Mouse (Mus musculus): ENCODE data around the gene Hyls1.

Gene Hyls1

DNA sequence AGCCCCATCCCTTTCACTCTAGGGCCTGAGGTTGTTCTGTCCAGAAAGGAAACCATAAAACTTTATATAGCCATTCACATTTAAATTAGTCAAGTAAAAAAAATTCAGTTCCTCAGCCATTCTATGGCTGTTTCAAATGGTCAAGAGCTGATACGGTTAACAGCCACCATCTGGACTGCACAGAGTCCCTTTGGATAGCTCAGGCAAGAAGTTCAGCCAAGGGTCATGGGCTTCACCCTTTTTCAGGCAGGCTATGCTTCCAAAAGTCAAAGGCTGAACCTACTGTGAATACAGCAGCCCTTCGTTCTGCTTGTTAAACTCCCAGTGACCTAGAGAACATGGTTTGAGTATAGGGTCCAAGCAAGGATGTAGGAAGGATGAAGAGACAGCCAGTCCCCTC, 25.5 kb downstream of the Hyls1 start:
- no peak for DNase-seq (ENCODE audit: extremely low read depth, low read depth)

DNA sequence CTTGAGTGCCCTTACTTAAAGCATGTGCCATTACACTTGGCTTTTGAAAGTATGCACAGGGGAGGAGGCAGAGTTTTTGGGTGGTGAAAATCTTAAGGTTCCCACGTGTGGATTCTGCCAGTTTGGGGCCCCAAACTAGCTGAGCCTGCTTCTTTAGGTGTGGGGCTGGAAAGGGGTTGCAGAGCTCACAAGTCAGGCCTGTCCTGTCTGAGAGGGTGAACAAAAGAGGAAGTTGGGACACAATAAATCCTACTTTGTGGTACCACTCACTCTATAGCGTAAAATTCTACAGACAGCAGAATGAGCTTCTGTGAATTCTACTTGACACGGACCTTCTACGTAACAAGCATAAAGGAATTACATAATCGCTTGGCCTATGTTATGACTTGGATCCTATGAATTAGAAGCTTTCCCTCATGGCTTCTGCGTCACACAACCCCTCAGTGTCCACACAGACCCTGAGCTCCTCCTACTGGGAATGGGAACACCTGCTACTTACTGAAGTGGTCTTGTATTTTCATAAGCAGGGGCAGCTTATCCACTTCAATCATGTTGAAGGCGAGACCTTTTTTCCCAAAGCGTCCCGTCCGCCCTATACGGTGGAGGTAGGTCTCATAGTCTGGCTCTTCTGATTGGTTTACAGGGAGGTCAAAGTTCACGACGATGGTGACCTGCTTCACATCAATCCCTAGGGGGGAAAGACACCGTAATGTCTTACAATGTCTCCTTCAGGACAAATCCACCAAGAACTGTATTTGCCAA, 26.9 kb downstream of the Hyls1 start:
- no peak for DNase-seq (ENCODE audit: extremely low read depth, low read depth)

DNA sequence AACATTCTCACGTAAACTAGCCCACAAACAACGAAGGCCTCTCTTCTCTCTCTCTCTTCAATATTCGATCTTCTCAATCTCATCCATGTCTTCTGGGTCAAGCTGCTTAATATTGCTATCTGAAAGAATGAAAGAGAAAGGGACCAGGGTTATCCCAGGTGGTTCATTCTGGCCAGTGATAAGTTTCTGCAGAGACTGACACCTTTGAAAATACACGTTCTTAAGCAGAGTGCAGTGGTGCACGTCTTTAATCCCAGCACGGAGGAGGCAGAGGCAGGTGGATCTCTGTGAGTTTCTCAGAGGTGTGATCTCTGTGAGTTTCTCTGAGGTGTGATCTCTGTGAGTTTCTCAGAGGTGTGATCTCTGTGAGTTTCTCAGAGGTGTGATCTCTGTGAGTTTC, 28.3 kb downstream of the Hyls1 start:
- no peak for DNase-seq (ENCODE audit: extremely low read depth, low read depth)

DNA sequence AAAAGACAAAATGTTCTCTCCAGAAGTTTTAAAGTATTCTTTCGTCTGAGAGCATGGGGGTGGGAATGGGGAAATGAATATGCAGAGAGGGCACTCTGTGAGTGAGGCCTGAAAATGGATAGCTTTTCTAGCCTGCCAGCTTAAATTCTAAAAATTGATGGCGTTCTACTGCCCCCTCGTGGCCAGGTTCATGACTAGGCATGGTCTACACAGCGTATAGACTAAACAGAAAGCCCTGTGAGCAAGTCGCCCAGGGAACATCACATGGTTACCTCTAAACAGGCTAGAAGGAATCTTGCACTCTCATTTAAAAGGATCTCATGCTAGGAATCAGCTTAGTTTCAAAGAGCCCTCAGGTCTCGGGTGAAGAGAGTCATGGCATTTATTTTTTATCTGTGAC, 28.7 kb downstream of the Hyls1 start:
- peak; percentile 71 for DNase-seq (ENCODE audit: extremely low read depth, low read depth)

DNA sequence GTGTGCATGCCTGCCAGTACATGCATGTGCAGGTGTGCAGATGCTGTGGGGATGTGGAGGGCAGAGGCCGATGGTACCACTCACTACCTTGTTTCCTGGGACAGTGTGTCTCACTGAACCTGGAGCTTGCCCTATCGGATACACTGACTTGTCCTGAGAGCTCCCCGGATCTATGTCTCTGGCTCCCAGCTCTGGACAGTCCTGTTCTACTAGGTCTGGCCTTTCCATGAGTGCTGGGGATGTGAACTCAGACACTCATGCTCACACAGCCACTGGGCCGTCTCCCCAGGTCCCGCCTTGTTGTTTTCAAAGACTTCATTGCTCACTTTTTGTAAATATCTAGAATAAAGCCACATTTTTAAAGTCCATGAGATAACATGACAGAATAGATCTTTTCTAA, 29.2 kb downstream of the Hyls1 start:
- no peak for DNase-seq (ENCODE audit: extremely low read depth, low read depth)

DNA sequence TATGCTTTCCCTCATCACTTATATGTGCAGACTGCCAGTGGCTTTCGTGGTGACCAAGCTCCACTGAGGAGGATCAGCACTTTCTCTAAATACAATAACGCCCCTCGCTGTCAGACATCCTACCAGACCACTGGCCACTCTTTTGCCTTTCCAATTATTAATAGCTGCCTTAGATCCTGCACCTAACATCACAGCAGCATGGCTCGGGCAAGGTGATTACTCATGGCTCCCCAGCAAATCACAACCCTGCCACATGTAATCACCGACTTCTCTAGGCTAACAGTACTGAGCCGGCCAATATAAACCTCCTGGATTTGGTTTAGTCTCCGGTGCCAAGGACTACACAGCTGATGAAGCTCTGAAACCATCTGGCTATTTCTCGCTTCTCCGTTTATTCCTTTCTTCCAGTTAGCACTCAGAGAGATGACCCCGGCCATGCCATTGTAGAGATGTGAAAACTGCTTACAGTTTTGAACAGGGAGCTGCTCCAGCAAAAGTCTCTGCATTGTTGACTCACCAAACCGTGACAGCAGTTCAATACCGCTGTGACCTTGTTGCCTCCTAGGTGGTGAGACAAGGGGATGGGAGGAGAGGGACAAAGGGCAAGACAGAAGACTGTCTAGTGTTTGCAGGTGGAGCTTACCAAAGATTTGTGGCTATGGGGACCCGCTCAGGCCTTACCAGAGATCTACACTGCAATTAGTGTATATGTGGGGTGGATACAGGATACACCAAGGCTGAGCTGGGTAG, 31.0 kb downstream of the Hyls1 start:
- no peak for DNase-seq (ENCODE audit: extremely low read depth, low read depth)

DNA sequence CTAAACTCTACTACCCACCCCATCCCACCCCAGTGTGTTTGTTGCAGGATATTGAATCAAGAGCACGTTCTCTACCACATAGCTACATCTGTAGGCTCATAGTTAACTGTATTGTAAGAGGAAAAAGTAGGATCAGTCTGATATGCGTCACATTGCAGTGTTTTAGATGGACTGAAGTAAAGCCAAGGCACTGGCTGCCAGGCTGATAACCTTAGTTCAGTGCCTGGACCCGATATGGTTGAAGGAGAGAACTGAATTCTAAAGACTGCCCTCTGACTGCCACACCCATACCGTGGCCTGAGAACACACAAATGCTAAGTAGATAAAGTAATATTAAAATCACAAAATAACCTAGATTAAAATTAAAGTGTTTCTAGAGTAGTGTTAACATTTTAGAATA, 34.3 kb downstream of the Hyls1 start:
- DNase-seq (ENCODE audit: extremely low read depth, low read depth) = no peak

DNA sequence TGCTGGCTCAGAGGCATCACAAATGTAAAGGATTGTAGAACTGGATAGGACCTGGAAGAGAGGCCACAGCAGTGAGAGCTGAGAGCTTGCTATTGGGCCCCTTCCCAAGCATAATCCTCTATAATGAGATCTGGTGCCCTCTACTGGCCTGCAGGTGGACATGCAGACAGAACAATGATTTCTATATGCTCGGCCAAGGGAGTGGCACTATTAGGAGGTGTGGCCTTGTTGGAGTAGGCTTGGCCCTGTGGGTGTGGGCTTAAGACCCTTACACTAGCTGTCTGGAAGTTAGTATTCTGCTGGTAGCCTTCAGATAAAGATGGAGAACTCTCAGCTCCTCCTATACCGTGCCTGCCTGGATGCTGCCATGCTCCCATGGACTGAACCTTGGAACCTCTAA, 35.1 kb downstream of the Hyls1 start:
- DNase-seq (ENCODE audit: extremely low read depth, low read depth) = peak; percentile 42

DNA sequence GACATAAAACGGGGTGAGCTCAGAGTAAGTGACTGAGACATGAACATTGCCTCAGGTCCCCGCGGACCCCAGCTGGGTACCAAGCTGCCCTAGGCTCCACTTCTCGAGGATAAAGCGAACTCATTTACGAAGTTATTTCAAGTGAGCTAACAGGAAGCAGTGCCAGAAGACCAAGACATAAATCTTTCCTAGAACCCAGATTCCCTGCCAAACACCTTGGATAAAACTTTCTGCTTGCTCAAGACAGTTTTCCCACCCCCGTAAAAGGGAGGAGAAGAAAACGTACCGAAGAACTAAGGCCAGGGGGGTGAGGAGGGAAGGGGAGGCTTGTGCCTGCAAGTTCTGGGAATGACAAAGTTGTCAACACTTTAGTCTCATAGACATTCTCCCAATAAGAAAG, 36.9 kb downstream of the Hyls1 start:
- DNase-seq (ENCODE audit: extremely low read depth, low read depth) = no peak

DNA sequence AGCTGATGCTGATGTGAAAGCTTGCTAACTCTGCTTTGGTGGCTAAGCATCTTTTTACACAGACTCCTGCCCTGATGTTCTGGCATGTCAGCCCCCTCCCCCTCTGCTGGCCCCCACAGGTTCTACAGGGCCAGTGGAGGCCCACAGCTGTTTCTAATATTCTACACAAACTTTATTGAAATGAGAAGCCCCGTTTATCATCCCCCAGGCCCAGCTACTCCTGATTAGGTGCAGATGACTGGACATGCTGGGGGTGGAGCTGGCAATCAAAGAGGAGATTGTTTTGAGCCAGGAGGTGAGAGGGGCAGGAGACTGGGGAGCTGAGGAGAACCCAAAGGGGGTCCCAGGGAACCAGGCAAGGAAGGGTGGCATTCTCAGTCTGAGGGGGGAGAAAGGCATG, 40.4 kb downstream of the Hyls1 start:
- DNase-seq (ENCODE audit: extremely low read depth, low read depth) = no peak

DNA sequence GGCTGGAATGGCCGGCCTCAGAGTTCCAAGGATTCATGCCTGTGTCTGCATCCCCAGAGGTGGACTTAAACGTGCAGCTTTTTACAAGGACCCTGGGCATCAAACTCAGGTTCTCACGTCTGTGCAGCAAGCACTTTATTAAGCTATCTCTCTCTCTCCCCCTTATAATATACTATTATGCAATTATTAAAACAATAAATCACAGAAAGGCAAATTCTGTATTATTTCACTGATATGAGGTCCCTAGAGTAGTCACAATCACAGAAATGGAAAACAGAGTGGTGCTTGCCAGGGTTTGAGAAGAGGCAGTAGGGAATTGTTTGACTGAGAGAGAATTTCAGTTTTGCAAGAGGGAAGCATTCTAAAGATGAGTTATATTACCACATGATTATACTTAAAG, 41.1 kb downstream of the Hyls1 start:
- DNase-seq (ENCODE audit: extremely low read depth, low read depth) = no peak

DNA sequence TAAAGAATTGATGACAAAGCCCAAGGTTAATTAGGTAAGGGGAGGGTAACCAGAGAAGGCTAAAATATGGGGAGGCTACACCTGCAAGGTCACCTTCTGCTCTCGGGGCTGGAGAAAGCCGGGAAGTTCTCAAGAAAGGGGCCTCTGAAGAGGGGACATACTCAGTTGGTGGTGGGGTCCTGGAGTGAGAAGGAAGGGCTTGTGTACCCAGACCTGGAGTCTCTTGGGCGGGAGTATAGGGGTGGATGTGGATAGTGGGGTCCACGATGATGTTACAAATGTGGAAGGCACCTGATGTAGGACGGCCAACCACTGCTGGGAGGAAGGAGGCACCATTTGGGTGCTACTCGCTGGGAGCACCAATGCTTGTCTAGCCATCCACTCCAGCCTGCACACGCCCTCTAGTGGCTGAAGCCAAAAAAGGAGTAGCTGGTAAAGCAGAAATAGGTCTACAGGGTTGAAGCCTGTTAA, 46.2 kb downstream of the Hyls1 start:
- DNase-seq (ENCODE audit: extremely low read depth, low read depth) = peak; percentile 57

DNA sequence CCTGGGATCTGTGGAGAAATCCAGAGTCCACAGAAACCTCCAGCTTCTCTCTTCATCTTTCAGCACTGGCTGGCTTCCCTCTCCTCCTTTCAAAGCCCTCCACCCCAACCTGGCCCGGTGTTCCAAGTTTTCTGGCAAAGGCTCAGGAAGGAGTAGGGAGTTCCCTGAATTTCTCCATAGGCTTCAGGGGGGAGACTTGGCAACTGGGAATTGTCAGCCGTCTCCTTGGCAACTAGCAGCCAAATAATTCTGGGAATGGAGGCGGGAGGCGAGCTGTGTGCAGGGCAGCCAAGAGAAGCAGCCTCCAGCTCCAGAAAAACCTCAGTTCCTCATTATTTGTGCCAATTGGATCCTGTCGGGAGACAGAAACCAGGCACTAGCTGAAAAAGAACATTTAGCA, 46.7 kb downstream of the Hyls1 start:
- DNase-seq (ENCODE audit: extremely low read depth, low read depth) = no peak

DNA sequence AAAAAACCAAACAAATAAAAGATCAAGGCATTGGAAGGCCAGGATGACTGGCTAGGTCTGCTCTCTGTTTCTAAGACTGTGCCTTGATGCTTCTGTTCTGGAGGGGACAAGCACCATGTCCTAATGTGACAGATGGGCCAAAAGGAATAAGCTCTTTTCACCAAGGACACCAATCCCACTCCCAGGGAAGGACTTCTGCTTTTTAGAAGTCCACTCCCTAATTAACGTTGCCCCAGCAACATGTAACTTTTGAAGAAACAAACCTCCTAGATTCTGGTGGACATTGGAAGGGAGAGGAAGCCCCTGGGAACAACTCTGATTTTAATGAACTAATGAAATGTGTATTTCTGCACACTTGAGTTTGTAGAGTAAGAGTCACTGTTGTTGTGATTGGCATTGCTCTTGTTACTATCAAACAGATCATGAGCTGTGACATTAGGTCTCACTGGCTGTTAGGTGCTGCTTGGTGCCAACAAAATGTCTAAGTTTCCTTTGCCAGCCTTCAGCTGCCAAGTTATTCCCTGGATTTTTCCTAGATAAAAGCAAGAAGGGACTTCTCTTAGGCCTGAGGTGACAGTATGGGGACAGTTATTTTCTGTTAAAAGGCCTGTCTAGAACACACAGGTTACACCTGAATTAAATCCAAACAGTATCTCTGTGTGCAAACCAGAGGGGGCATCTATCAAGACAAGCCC, 47.2 kb downstream of the Hyls1 start:
- no peak for DNase-seq (ENCODE audit: extremely low read depth, low read depth)

DNA sequence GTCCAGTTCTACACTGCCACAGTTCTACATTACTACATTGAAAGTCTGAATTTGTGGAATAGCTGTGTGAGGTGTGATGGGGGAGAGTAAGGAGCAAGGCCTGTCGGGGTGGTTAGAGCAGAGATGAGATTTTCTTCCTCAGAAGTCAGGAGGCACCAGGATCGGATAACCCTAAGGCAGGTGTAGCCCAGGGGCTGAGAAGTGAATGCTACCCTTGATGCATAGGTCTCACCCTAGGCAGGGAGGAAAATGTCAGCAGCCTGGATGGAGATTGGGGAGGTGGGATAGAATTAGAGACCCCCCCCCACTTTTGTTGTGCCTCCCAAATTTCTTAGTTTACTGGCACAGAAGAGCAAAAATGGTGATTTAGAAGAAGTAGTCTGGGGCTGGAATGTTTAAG, 48.0 kb downstream of the Hyls1 start:
- no peak for DNase-seq (ENCODE audit: extremely low read depth, low read depth)

DNA sequence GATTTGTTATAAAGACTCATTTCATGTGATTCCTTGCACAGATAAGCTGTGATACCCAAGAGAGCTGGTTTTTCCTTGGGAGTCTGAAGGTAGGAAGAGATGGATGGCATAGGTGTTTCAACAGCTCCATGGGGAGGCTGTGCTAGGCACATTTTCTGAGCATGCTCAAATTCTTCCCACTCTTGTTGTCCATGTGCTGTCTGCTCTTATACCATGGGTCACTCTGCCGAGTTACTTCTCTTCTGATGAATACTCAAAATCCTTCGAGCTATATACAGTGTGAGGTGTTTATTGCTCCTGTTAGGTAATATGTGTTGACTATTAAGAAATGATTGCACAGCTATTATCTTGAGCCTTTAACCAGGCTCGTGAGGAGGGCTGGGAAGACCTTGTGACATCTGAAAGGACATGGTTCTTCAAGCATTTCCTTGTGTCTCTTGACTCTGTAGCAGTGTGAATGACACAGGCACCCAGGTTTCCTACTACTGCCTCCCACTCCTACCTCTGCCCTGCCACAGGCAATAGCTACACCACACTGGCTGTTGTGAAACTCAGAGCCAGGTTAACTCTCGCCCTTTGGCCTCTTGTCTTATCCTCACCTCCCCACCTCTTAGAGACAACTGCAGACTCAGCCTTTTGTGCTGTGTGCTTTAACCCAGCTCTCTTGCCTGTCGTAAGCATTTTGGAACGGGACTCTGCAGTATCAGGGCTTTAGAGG, 49.4 kb downstream of the Hyls1 start:
- no peak for DNase-seq (ENCODE audit: extremely low read depth, low read depth)

DNA sequence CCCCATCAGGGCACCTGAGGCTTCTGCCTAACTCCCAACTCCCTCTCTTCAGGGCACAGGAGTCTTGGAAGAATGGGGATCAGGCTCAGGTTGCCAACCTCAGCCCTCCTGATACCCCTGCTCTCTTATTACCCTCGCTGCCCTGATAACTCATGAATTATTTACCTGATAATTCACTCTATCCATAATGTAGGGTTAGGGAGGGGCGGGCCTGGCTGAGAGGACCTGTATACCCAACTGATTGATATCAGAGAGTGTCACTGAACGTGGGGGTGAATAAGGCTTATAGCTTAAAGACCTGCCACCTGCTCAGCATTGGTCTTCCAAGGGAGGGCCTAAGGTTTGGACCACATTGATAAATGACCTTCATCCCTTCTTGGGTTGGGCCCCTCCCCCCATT, 52.0 kb downstream of the Hyls1 start, which contains the start of gene Gm1113:
Gene Gm1113 (minus strand): TSS at position 101 of the 400 bp plus-strand sequence.
- DNase-seq (ENCODE audit: extremely low read depth, low read depth) = no peak

DNA sequence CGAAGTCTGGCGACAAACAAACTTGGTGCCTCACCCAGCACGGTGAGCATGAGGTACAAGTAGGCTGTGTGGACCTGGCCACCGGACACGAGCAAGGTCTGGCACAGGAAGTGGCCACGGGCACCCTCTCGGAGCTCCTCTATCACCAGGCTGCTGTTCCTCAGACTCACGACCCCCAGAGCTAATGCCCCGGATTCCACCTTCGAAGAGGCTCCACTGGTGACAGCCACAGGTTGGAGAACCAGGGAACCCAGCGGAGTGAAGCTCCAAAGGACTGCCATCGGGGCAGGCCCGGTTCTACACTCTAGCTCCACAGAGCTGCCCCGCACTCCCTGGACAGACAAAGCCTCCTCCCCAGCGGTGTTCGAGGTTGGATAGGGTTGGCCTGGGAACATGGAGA, 53.5 kb downstream of the Hyls1 start:
- DNase-seq (ENCODE audit: extremely low read depth, low read depth) = no peak

DNA sequence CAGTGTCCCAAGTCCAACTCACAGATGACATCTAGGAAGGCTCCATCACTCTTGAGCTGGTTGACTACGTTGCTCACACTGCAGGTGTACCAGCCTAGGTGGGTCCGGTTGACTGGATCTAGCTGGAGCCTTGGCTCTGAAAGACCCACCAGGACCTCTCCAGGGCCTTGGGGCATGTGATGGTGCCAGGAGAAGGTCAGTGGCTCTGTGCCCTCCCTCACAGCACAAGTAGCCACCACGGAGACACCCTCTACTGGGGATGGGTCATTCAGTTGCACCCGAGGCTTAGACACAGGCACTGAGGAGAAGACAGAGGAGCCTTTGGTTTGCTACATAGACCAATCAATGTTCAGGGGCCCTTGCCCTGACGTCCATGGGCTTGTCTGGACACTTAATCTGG, 54.0 kb downstream of the Hyls1 start:
- DNase-seq (ENCODE audit: extremely low read depth, low read depth) = no peak

DNA sequence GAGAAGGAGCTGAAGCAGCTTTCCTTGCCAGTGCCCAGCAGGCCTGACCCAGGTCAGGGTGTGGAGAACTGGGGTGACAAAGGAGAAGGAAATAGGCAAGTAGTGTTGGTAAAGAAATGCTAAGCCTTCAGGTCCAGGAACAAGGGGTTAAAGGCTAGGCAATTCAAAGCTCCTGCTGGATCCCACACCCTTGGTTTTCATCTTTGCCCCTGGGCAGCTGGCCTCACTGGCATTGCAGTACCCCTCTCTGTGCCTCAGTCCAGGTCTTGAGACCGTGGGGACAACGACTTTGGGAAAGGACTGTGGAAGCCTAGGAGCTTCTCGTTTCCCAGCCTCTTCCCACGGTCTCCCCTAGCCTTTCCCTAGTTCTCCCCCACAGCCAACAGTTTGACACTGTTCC, 56.3 kb downstream of the Hyls1 start:
- no peak for DNase-seq (ENCODE audit: extremely low read depth, low read depth)

All from MEL-GATA-1-ER (cell line).